Mouse (Mus musculus) neural tube, embryonic 11.5 days (tissue): ENCODE data around the gene Aqr. TPM values are rescaled to one million over a fixed set of nuclear protein-coding genes. Genes with fewer than 3 reads are reported as not detected.

ENCODE experiments used
- ATAC-seq: fragments of 200-750 bp; cut with Nextera tagmentation; 2 replicates; pipeline ENCODE4 v1.8.0; 2017; ENCODE audit warnings: moderate number of reproducible peaks, mild to moderate bottlenecking, moderate TSS enrichment, moderate library complexity; ENCODE audit not compliant: insufficient read depth, low FRiP score, low TSS enrichment
- DNase-seq: peaks from one replicate; pipeline ENCODE4 v3.0.0-alpha.2; 2015; ENCODE audit warnings: low spot score
- H3K27ac ChIP-seq: fragments of 300-500 bp; sonication (generic); 2 replicates; pipeline ENCODE4 v1.5.1; 2014; ENCODE audit warnings: low read depth, mild to moderate bottlenecking, low read length
- H3K27me3 ChIP-seq: fragments of 300-500 bp; sonication (generic); 2 replicates; pipeline ENCODE4 v1.6.1; 2014; ENCODE audit warnings: mild to moderate bottlenecking, low read length, mixed read lengths; ENCODE audit not compliant: control insufficient read depth, insufficient read depth
- H3K36me3 ChIP-seq: fragments of 300-500 bp; sonication (generic); 2 replicates; pipeline ENCODE4 v1.6.1; 2014; ENCODE audit warnings: mild to moderate bottlenecking, low read length, moderate library complexity, mixed read lengths; ENCODE audit not compliant: control insufficient read depth, insufficient read depth
- H3K4me1 ChIP-seq: fragments of 300-500 bp; sonication (generic); 2 replicates; pipeline ENCODE4 v1.6.1; 2014; ENCODE audit warnings: low read length, mixed read lengths; ENCODE audit not compliant: control insufficient read depth, insufficient read depth
- H3K4me2 ChIP-seq: fragments of 300-500 bp; sonication (generic); 2 replicates; pipeline ENCODE4 v1.6.1; 2014; ENCODE audit warnings: low read depth, mild to moderate bottlenecking, moderate library complexity
- H3K4me3 ChIP-seq: fragments of 300-500 bp; sonication (generic); 2 replicates; pipeline ENCODE4 v1.5.1; 2014; ENCODE audit warnings: low read depth, low read length
- H3K9ac ChIP-seq: fragments of 300-500 bp; sonication (generic); 2 replicates; pipeline ENCODE4 v1.6.1; 2014; ENCODE audit warnings: mild to moderate bottlenecking, low read length
- H3K9me3 ChIP-seq: fragments of 300-500 bp; sonication (generic); 2 replicates; pipeline ENCODE4 v1.6.1; 2016; ENCODE audit warnings: low read length; ENCODE audit not compliant: control insufficient read depth
- WGBS: fragments of 180-500 bp; shearing (Covaris S2); extraction: QIAGEN DNeasy Blood & Tissue Kit; methylation state at CpG from one replicate; pipeline ENCODE4 v1.1.7; 2014; 5-methylcytosine and 5-hydroxymethylcytosine counted together
- microRNA-seq: library from miRNA; unstranded; fragments of <30 nt; microRNA quantifications from one replicate; pipeline ENCODE4, GENCODE M21; 2016
- polyA plus RNA-seq: library from polyadenylated mRNA; unstranded; fragments of >200 nt; fragmentation: Nextera tagmentation; extraction: Ambion mirVana; gene quantifications from 2 replicates; pipeline ENCODE4 v1.2.1, GENCODE M21; 2014

The Aqr gene
- polyA plus RNA-seq, 1 experiment from 2014 or later, result 64.3 TPM

DNA sequence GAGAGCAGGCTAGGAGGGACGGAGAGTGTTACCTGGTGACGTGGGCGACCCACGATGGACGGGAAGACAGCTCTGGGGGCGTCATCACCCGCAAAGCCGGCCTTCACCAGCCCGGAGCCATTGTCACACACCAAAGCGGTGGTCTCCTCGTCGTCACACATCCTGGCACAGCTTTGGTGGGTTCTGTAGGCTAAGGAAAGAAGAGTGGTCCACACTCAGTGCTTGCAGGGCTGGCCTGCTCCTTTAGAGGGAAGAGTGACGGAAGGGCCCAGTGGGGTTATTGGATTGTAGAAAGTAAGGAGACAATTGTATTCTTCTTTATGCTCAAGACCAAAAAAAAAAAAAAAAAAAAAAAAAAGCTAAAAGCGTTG is 135.0 kb downstream of the Aqr start:
- Histone ChIP-seq H3K4me3 (no peak overlapping the region), H3K27me3 (no peaks in the 10 kb centered on the region), H3K4me1 (no peaks in the 10 kb centered on the region), H3K9ac (no peak overlapping the region), H3K4me2 (no peak overlapping the region), H3K9me3 (no peaks in the 10 kb centered on the region), H3K36me3 (no peaks in the 10 kb centered on the region), H3K27ac (no peak overlapping the region)
- ATAC-seq, result no peak
- DNase-seq, result no peak
- WGBS, result 92% methylated on average over 13 of the region's 14 CpGs

Small RNA genes within 50 kb of the gene (microRNA-seq; reads per million reads assigned to microRNA genes)
- gene Mir7002, result 0.78 reads per million

Other genes starting within 250 kb of the Aqr start
- gene Gjd2, start 173.4 kb downstream of the Aqr start, polyA plus RNA-seq, result 1.3 TPM in 2 replicates
- gene Actc1, start 133.5 kb downstream of the Aqr start, polyA plus RNA-seq, result 188 and 223 TPM in 2 replicates
- 4.9 and 5.4 TPM in 2 replicates for gene Zfp770, start 14.4 kb upstream of the Aqr start, polyA plus RNA-seq